Mouse (Mus musculus): ENCODE data around the gene Echdc3. TPM values are rescaled to one million over a fixed set of nuclear protein-coding genes. Genes with fewer than 3 reads are reported as not detected.

Gene Echdc3
- polyA plus RNA-seq, 1 experiment = 1.2 TPM

GRCm38 (mm10) chr2:6196363-6196973 lies 16.4 kb downstream of the Echdc3 start:
- TF ChIP-seq CTCF (IDR thresholded peaks at IDR 0.05; ENCODE audit: low read depth, low read length) = no peak
- no peak for TF ChIP-seq POLR2A (IDR thresholded peaks at IDR 0.05; ENCODE audit: borderline replicate concordance, low read depth, low read length)
- no peak overlapping the region for H3K4me3 ChIP-seq (ENCODE audit: insufficient read depth, low read length)
- H3K4me1 ChIP-seq (ENCODE audit: control insufficient read depth, insufficient read depth, low read length) = no peaks in the 10 kb centered on the region
- no peak overlapping the region for H3K27ac ChIP-seq (ENCODE audit: insufficient read depth, low read depth, low read length)

- H3K4me3 ChIP-seq (ENCODE audit: insufficient read depth, low read length) = no peak overlapping the region
- TF ChIP-seq POLR2A (IDR thresholded peaks at IDR 0.05; ENCODE audit: borderline replicate concordance, low read depth, low read length) (no peak), CTCF (IDR thresholded peaks at IDR 0.05; ENCODE audit: low read depth, low read length) (no peak)
- no peak overlapping the region for H3K27ac ChIP-seq (ENCODE audit: insufficient read depth, low read depth, low read length)
- H3K4me1 ChIP-seq (ENCODE audit: control insufficient read depth, insufficient read depth, low read length) = no peaks in the 10 kb centered on the region
Observed at GRCm38 (mm10) chr2:6195468-6196239, 17.2 kb downstream of the Echdc3 start.

GRCm38 (mm10) chr2:6194497-6194896 lies 18.3 kb downstream of the Echdc3 start:
- Histone ChIP-seq H3K27ac (ENCODE audit: insufficient read depth, low read depth, low read length) (no peak overlapping the region), H3K4me1 (ENCODE audit: control insufficient read depth, insufficient read depth, low read length) (no peaks in the 10 kb centered on the region), H3K4me3 (ENCODE audit: insufficient read depth, low read length) (no peak overlapping the region)
- TF ChIP-seq CTCF (IDR thresholded peaks at IDR 0.05; ENCODE audit: low read depth, low read length) (no peak), POLR2A (IDR thresholded peaks at IDR 0.05; ENCODE audit: borderline replicate concordance, low read depth, low read length) (no peak)

GRCm38 (mm10) chr2:6193591-6193973 lies 19.3 kb downstream of the Echdc3 start:
- H3K4me3 ChIP-seq (ENCODE audit: insufficient read depth, low read length) = no peak overlapping the region
- no peak overlapping the region for H3K27ac ChIP-seq (ENCODE audit: insufficient read depth, low read depth, low read length)
- H3K4me1 ChIP-seq (ENCODE audit: control insufficient read depth, insufficient read depth, low read length) = no peaks in the 10 kb centered on the region
- no peak for TF ChIP-seq POLR2A (IDR thresholded peaks at IDR 0.05; ENCODE audit: borderline replicate concordance, low read depth, low read length)
- TF ChIP-seq CTCF (IDR thresholded peaks at IDR 0.05; ENCODE audit: low read depth, low read length) = no peak

- no peaks in the 10 kb centered on the region for H3K4me1 ChIP-seq (ENCODE audit: control insufficient read depth, insufficient read depth, low read length)
- TF ChIP-seq POLR2A (IDR thresholded peaks at IDR 0.05; ENCODE audit: borderline replicate concordance, low read depth, low read length) (no peak), CTCF (IDR thresholded peaks at IDR 0.05; ENCODE audit: low read depth, low read length) (peak; percentile 7; the same call in 1 of the 2 replicates)
- no peak overlapping the region for H3K27ac ChIP-seq (ENCODE audit: insufficient read depth, low read depth, low read length)
- H3K4me3 ChIP-seq (ENCODE audit: insufficient read depth, low read length) = no peak overlapping the region
Observed at GRCm38 (mm10) chr2:6192820-6193590, 19.8 kb downstream of the Echdc3 start.

- Histone ChIP-seq H3K27ac (ENCODE audit: insufficient read depth, low read depth, low read length) (no peak overlapping the region), H3K4me3 (ENCODE audit: insufficient read depth, low read length) (no peak overlapping the region), H3K4me1 (ENCODE audit: control insufficient read depth, insufficient read depth, low read length) (no peaks in the 10 kb centered on the region)
- TF ChIP-seq CTCF (IDR thresholded peaks at IDR 0.05; ENCODE audit: low read depth, low read length) (no peak), POLR2A (IDR thresholded peaks at IDR 0.05; ENCODE audit: borderline replicate concordance, low read depth, low read length) (no peak)
Observed at GRCm38 (mm10) chr2:6190036-6190435, 22.8 kb downstream of the Echdc3 start.

- Histone ChIP-seq H3K4me3 (ENCODE audit: insufficient read depth, low read length) (no peak overlapping the region), H3K27ac (ENCODE audit: insufficient read depth, low read depth, low read length) (no peak overlapping the region), H3K4me1 (ENCODE audit: control insufficient read depth, insufficient read depth, low read length) (no peaks in the 10 kb centered on the region)
- no peak for TF ChIP-seq CTCF (IDR thresholded peaks at IDR 0.05; ENCODE audit: low read depth, low read length)
- no peak for TF ChIP-seq POLR2A (IDR thresholded peaks at IDR 0.05; ENCODE audit: borderline replicate concordance, low read depth, low read length)
Observed at GRCm38 (mm10) chr2:6189675-6189998, 23.2 kb downstream of the Echdc3 start.

GRCm38 (mm10) chr2:6188891-6189674 lies 23.8 kb downstream of the Echdc3 start:
- TF ChIP-seq CTCF (IDR thresholded peaks at IDR 0.05; ENCODE audit: low read depth, low read length) (no peak), POLR2A (IDR thresholded peaks at IDR 0.05; ENCODE audit: borderline replicate concordance, low read depth, low read length) (no peak)
- Histone ChIP-seq H3K27ac (ENCODE audit: insufficient read depth, low read depth, low read length) (no peak overlapping the region), H3K4me1 (ENCODE audit: control insufficient read depth, insufficient read depth, low read length) (no peaks in the 10 kb centered on the region)

GRCm38 (mm10) chr2:6187418-6187817 lies 25.4 kb downstream of the Echdc3 start:
- no peaks in the 10 kb centered on the region for H3K4me1 ChIP-seq (ENCODE audit: control insufficient read depth, insufficient read depth, low read length)
- no peak for TF ChIP-seq CTCF (IDR thresholded peaks at IDR 0.05; ENCODE audit: low read depth, low read length)
- TF ChIP-seq POLR2A (IDR thresholded peaks at IDR 0.05; ENCODE audit: borderline replicate concordance, low read depth, low read length) = no peak
- H3K4me3 ChIP-seq (ENCODE audit: insufficient read depth, low read length) = no peak overlapping the region
- H3K27ac ChIP-seq (ENCODE audit: insufficient read depth, low read depth, low read length) = no peak overlapping the region

More at GRCm38 (mm10) chr2:6188891-6189674, 23.8 kb downstream of the Echdc3 start:
- no peak overlapping the region for H3K4me3 ChIP-seq (ENCODE audit: insufficient read depth, low read length)
